Mouse (Mus musculus): ENCODE results near the gene Fads6. TPM values are rescaled to one million over a fixed set of nuclear protein-coding genes. Genes with fewer than 3 reads are reported as not detected.
A peak's percentile ranks its signal among the peaks of the same experiment; 100 is the strongest.

The Fads6 gene
- polyA plus RNA-seq, 2 experiments, result 0.35 TPM; not detected in 1

GRCm38 (mm10) chr11:115326730-115327129 lies 29.3 kb upstream of the Fads6 start:
- Histone ChIP-seq H3K9me3 (ENCODE audit: control insufficient read depth, low read length) (no peaks in the 10 kb centered on the region), H3K27me3 (ENCODE audit: control insufficient read depth, insufficient read depth, low read length) (peaks cover 34% of the 10 kb centered on the region), H3K4me3 (replicated peaks; ENCODE audit: low read length) (no peak overlapping the region), H3K4me1 (ENCODE audit: control insufficient read depth, insufficient read depth, low read length) (no peaks in the 10 kb centered on the region), H3K9ac (ENCODE audit: low read depth, low read length, severe bottlenecking) (no peak overlapping the region), H3K27ac (replicated peaks; ENCODE audit: low read depth, low read length) (no peak overlapping the region), H3K4me2 (replicated peaks; ENCODE audit: low read depth, low read length, severe bottlenecking) (no peak overlapping the region), H3K36me3 (ENCODE audit: control insufficient read depth, insufficient read depth, low read length) (no peaks in the 10 kb centered on the region)
- 62% methylated on average over 7 of the region's 7 CpGs for WGBS
- no peak for DNase-seq (ENCODE audit: low spot score)
- TF ChIP-seq POLR2A (IDR thresholded peaks at IDR 0.05; ENCODE audit: borderline replicate concordance, extremely low read depth, insufficient read depth, insufficient read length), result no peak
- ATAC-seq (ENCODE audit: low FRiP score, low read depth), result no peak

GRCm38 (mm10) chr11:115323354-115323753 lies 25.9 kb upstream of the Fads6 start:
- H3K4me1 ChIP-seq (ENCODE audit: control insufficient read depth, insufficient read depth, low read length), result no peaks in the 10 kb centered on the region
- ATAC-seq (ENCODE audit: low FRiP score, low read depth) (no peak), DNase-seq (ENCODE audit: low spot score) (no peak)
- no peaks in the 10 kb centered on the region for H3K36me3 ChIP-seq (ENCODE audit: control insufficient read depth, insufficient read depth, low read length)
- H3K4me2 ChIP-seq (replicated peaks; ENCODE audit: low read depth, low read length, severe bottlenecking), result no peak overlapping the region
- H3K27ac ChIP-seq (replicated peaks; ENCODE audit: low read depth, low read length), result no peak overlapping the region
- H3K9me3 ChIP-seq (ENCODE audit: control insufficient read depth, low read length), result no peaks in the 10 kb centered on the region
- WGBS, result 14% methylated on average over 32 of the region's 32 CpGs
- H3K9ac ChIP-seq (ENCODE audit: low read depth, low read length, severe bottlenecking), result no peak overlapping the region
- TF ChIP-seq POLR2A (IDR thresholded peaks at IDR 0.05; ENCODE audit: borderline replicate concordance, extremely low read depth, insufficient read depth, insufficient read length), result no peak
- H3K4me3 ChIP-seq (replicated peaks; ENCODE audit: low read length), result no peak overlapping the region
- peaks cover 67% of the 10 kb centered on the region for H3K27me3 ChIP-seq (ENCODE audit: control insufficient read depth, insufficient read depth, low read length)

GRCm38 (mm10) chr11:115321906-115322693 lies 24.6 kb upstream of the Fads6 start, which contains the start of gene Ush1g:
Gene Ush1g (minus strand): TSS chr11:115322041.
- no peaks in the 10 kb centered on the region for H3K36me3 ChIP-seq (ENCODE audit: control insufficient read depth, insufficient read depth, low read length)
- 0 out of 2 replicates have a peak within 1 kb of the TSS, but pooled peaks have one; percentile 16 for H3K9ac ChIP-seq (ENCODE audit: low read depth, low read length, severe bottlenecking)
- H3K27me3 ChIP-seq (ENCODE audit: control insufficient read depth, insufficient read depth, low read length), result peaks cover 79% of the 10 kb centered on the region
- peak; percentile 64 for DNase-seq (ENCODE audit: low spot score)
- no peak within 1 kb of the TSS for H3K4me2 ChIP-seq (replicated peaks; ENCODE audit: low read depth, low read length, severe bottlenecking)
- ATAC-seq (ENCODE audit: low FRiP score, low read depth), result peak; percentile 34; the same call in 1 of the 2 replicates
- WGBS, result 4% methylated on average over 35 of the region's 35 CpGs
- no peak for TF ChIP-seq POLR2A (IDR thresholded peaks at IDR 0.05; ENCODE audit: borderline replicate concordance, extremely low read depth, insufficient read depth, insufficient read length)
- H3K9me3 ChIP-seq (ENCODE audit: control insufficient read depth, low read length), result no peaks in the 10 kb centered on the region
- no peak within 1 kb of the TSS for H3K4me3 ChIP-seq (replicated peaks; ENCODE audit: low read length)
- H3K4me1 ChIP-seq (ENCODE audit: control insufficient read depth, insufficient read depth, low read length), result no peaks in the 10 kb centered on the region
- no peak within 1 kb of the TSS for H3K27ac ChIP-seq (replicated peaks; ENCODE audit: low read depth, low read length)

- no peak for ATAC-seq (ENCODE audit: low FRiP score, low read depth)
These were observed 22.4 kb upstream of the Fads6 start for GRCm38 (mm10) chr11:115319704-115320383.

GRCm38 (mm10) chr11:115318245-115319027 lies 21.0 kb upstream of the Fads6 start:
- peaks cover 93% of the 10 kb centered on the region for H3K27me3 ChIP-seq (ENCODE audit: control insufficient read depth, insufficient read depth, low read length)
- no peak overlapping the region for H3K4me3 ChIP-seq (replicated peaks; ENCODE audit: low read length)
- ATAC-seq (ENCODE audit: low FRiP score, low read depth) (no peak), DNase-seq (ENCODE audit: low spot score) (no peak)
- no peaks in the 10 kb centered on the region for H3K9me3 ChIP-seq (ENCODE audit: control insufficient read depth, low read length)
- TF ChIP-seq POLR2A (IDR thresholded peaks at IDR 0.05; ENCODE audit: borderline replicate concordance, extremely low read depth, insufficient read depth, insufficient read length), result no peak
- H3K9ac ChIP-seq (ENCODE audit: low read depth, low read length, severe bottlenecking), result no peak overlapping the region
- 7% methylated on average over 60 of the region's 63 CpGs for WGBS
- no peak overlapping the region for H3K27ac ChIP-seq (replicated peaks; ENCODE audit: low read depth, low read length)
- no peaks in the 10 kb centered on the region for H3K36me3 ChIP-seq (ENCODE audit: control insufficient read depth, insufficient read depth, low read length)
- H3K4me1 ChIP-seq (ENCODE audit: control insufficient read depth, insufficient read depth, low read length), result no peaks in the 10 kb centered on the region
- no peak overlapping the region for H3K4me2 ChIP-seq (replicated peaks; ENCODE audit: low read depth, low read length, severe bottlenecking)

More at GRCm38 (mm10) chr11:115319704-115320383, 22.4 kb upstream of the Fads6 start:
- H3K27ac ChIP-seq (replicated peaks; ENCODE audit: low read depth, low read length), result no peak overlapping the region
- no peak overlapping the region for H3K4me2 ChIP-seq (replicated peaks; ENCODE audit: low read depth, low read length, severe bottlenecking)
- H3K9me3 ChIP-seq (ENCODE audit: control insufficient read depth, low read length), result no peaks in the 10 kb centered on the region
- 8% methylated on average over 18 of the region's 18 CpGs for WGBS
- H3K27me3 ChIP-seq (ENCODE audit: control insufficient read depth, insufficient read depth, low read length), result peaks cover 97% of the 10 kb centered on the region
- H3K36me3 ChIP-seq (ENCODE audit: control insufficient read depth, insufficient read depth, low read length), result no peaks in the 10 kb centered on the region
- no peak overlapping the region for H3K4me3 ChIP-seq (replicated peaks; ENCODE audit: low read length)
- DNase-seq (ENCODE audit: low spot score), result no peak
- no peak for TF ChIP-seq POLR2A (IDR thresholded peaks at IDR 0.05; ENCODE audit: borderline replicate concordance, extremely low read depth, insufficient read depth, insufficient read length)
- H3K9ac ChIP-seq (ENCODE audit: low read depth, low read length, severe bottlenecking), result no peak overlapping the region
- H3K4me1 ChIP-seq (ENCODE audit: control insufficient read depth, insufficient read depth, low read length), result no peaks in the 10 kb centered on the region

All from limb, embryonic 14.5 days (tissue).